In genomic region chr2:152092927-152093326, GRCm38 (mm10) we compare ENCODE assay signal across 9 mouse cellular contexts. TPM values are rescaled to one million over a fixed set of nuclear protein-coding genes. Genes with fewer than 3 reads are reported as not detected.
A peak's percentile ranks its signal among the peaks of the same experiment; 100 is the strongest.
DNase-seq lines count a peak whose midpoint lies in the region; ATAC-seq lines count a peak whose summit lies in the region.
"Had no signal": no experiment of that assay in that cellular context is flagged by ENCODE, and none has a peak within 500 bp of the region (broad histone marks: within the 10 kb centered on the region; RNA-seq: fewer than 3 reads in every experiment).

No protein-coding gene starts in this region.

- H3K4me1 ChIP-seq in heart, embryonic 13.5 days = peaks cover 21% of the 10 kb centered on the region
- H3K4me1 ChIP-seq in hindbrain, embryonic 14.5 days (replicated peaks; ENCODE audit: control insufficient read depth, insufficient read depth, low read length) = peaks cover 19% of the 10 kb centered on the region
- H3K4me1 ChIP-seq in midbrain, embryonic 12.5 days = peaks cover 59% of the 10 kb centered on the region

- DNase-seq in heart, adult 18-20 months = no peak
- no peak for DNase-seq in hindbrain, embryonic 14.5 days (ENCODE audit: low spot score)
- no peak for DNase-seq in spleen, postnatal 36 days (ENCODE audit: low spot score in 2 of 2)
- no peak for DNase-seq in cerebellum, adult 9-11 months
- DNase-seq in cerebellum, adult 18-20 months = no peak

- peaks cover 97% of the 10 kb centered on the region for H3K27me3 ChIP-seq in heart, embryonic 13.5 days (replicated peaks)
- H3K27me3 ChIP-seq in hindbrain, embryonic 14.5 days (ENCODE audit: control insufficient read depth, insufficient read depth, low read length) = peaks cover 17% of the 10 kb centered on the region; the same call in 1 of the 2 replicates
- H3K27me3 ChIP-seq in midbrain, embryonic 12.5 days = peaks cover 54% of the 10 kb centered on the region

- WGBS in heart, embryonic 13.5 days = 3% methylated on average over 38 of the region's 45 CpGs
- 3% methylated on average over 44 of the region's 45 CpGs for WGBS in hindbrain, embryonic 14.5 days
- 5% methylated on average over 32 of the region's 45 CpGs for WGBS in midbrain, embryonic 12.5 days

- ATAC-seq in heart, embryonic 13.5 days (ENCODE audit: extremely low read depth, insufficient number of reproducible peaks, low FRiP score, low TSS enrichment) = no peak
- peak; percentile 18; the same call in 1 of the 2 replicates for ATAC-seq in common myeloid progenitor, adult 5-6 weeks (replicated peaks; ENCODE audit: low read depth, poor library complexity, severe bottlenecking)
- ATAC-seq in hindbrain, embryonic 14.5 days (ENCODE audit: low FRiP score) = no peak
- ATAC-seq in midbrain, embryonic 12.5 days (ENCODE audit: low FRiP score, low read depth) = peak; percentile 8; the same call in 1 of the 2 replicates

- H3K4me2 ChIP-seq in heart, embryonic 13.5 days = peak overlapping the region; percentile 75
- peak overlapping the region; percentile 43 for H3K4me2 ChIP-seq in hindbrain, embryonic 14.5 days (replicated peaks)
- peak overlapping the region; percentile 46 for H3K4me2 ChIP-seq in midbrain, embryonic 12.5 days (replicated peaks)

- H3K9ac ChIP-seq in heart, embryonic 13.5 days = peak overlapping the region; percentile 70
- H3K9ac ChIP-seq in hindbrain, embryonic 14.5 days = peak overlapping the region; percentile 33; the same call in 1 of the 2 replicates
- no peak overlapping the region; the same call in 1 of the 2 replicates for H3K9ac ChIP-seq in midbrain, embryonic 12.5 days (replicated peaks)

- H3K4me3 ChIP-seq in heart, embryonic 13.5 days = peak overlapping the region; percentile 54
- H3K4me3 ChIP-seq in hindbrain, embryonic 14.5 days (replicated peaks; ENCODE audit: low read length) = peak overlapping the region; percentile 16; the same call in 1 of the 2 replicates
- peak overlapping the region; percentile 34 for H3K4me3 ChIP-seq in midbrain, embryonic 12.5 days

- H3K9me3 ChIP-seq in heart, embryonic 13.5 days = no peaks in the 10 kb centered on the region
- H3K9me3 ChIP-seq in hindbrain, embryonic 14.5 days (ENCODE audit: control insufficient read depth, low read length) = no peaks in the 10 kb centered on the region
- no peaks in the 10 kb centered on the region for H3K9me3 ChIP-seq in midbrain, embryonic 12.5 days

- no peak overlapping the region for H3K27ac ChIP-seq in heart, embryonic 13.5 days (replicated peaks)
- H3K27ac ChIP-seq in hindbrain, embryonic 14.5 days = peak overlapping the region; percentile 27; the same call in 1 of the 2 replicates
- peak overlapping the region; percentile 54; the same call in 1 of the 2 replicates for H3K27ac ChIP-seq in midbrain, embryonic 12.5 days (replicated peaks)

- no peaks in the 10 kb centered on the region for H3K36me3 ChIP-seq in heart, embryonic 13.5 days
- H3K36me3 ChIP-seq in hindbrain, embryonic 14.5 days (replicated peaks; ENCODE audit: control insufficient read depth, insufficient read depth) = peaks cover 47% of the 10 kb centered on the region
- H3K36me3 ChIP-seq in midbrain, embryonic 12.5 days = peaks cover 9% of the 10 kb centered on the region

RNA-seq across cellular contexts. Expression of gene Scrt2, which starts 11.6 kb away (rescaled TPM):
- 0.04 TPM in 1 of 2 replicates, not detected in the other for polyA plus RNA-seq in heart, embryonic 13.5 days (2015; fragmentation: Nextera tagmentation; extraction: Ambion mirVana)
- total RNA-seq in heart, adult 18-20 months (2021) = not detected
- not detected in 2 replicates for total RNA-seq in common myeloid progenitor, adult 5-6 weeks (2017)
- polyA plus RNA-seq in hindbrain, embryonic 14.5 days (2014; fragmentation: Nextera tagmentation; extraction: Ambion mirVana) = 10.9 and 13.6 TPM in 2 replicates
- 15.3 and 17.1 TPM in 2 replicates for polyA plus RNA-seq in midbrain, embryonic 12.5 days (2016; fragmentation: Nextera tagmentation; extraction: Ambion mirVana)
- polyA plus RNA-seq: large intestine, adult 2 months had no signal

RNA-seq across cellular contexts. Expression of gene Srxn1, which starts 12.4 kb away (rescaled TPM):
- polyA plus RNA-seq in heart, embryonic 13.5 days (2015; fragmentation: Nextera tagmentation; extraction: Ambion mirVana) = 7.4 and 7.7 TPM in 2 replicates
- 10 to 100 TPM; 18.8 to 20.3 TPM for total RNA-seq in heart, adult 18-20 months (2021)
- total RNA-seq in common myeloid progenitor, adult 5-6 weeks (2017) = 9.8 and 13.2 TPM in 2 replicates
- polyA plus RNA-seq in hindbrain, embryonic 14.5 days (2014; fragmentation: Nextera tagmentation; extraction: Ambion mirVana) = 22.5 and 26.2 TPM in 2 replicates
- polyA plus RNA-seq in midbrain, embryonic 12.5 days (2016; fragmentation: Nextera tagmentation; extraction: Ambion mirVana) = 14.3 and 15.2 TPM in 2 replicates

RNA-seq across cellular contexts. Expression of gene Tcf15, which starts 50.4 kb away (rescaled TPM):
- polyA plus RNA-seq in heart, embryonic 13.5 days (2015; fragmentation: Nextera tagmentation; extraction: Ambion mirVana) = 9.2 and 9.4 TPM in 2 replicates
- total RNA-seq in heart, adult 18-20 months (2021) = 10 to 100 TPM; 16.4 to 18.9 TPM
- total RNA-seq in common myeloid progenitor, adult 5-6 weeks (2017) = 1.2 TPM in 1 of 2 replicates, not detected in the other
- polyA plus RNA-seq in hindbrain, embryonic 14.5 days (2014; fragmentation: Nextera tagmentation; extraction: Ambion mirVana) = 1.6 and 2.3 TPM in 2 replicates
- 3.4 and 3.8 TPM in 2 replicates for polyA plus RNA-seq in midbrain, embryonic 12.5 days (2016; fragmentation: Nextera tagmentation; extraction: Ambion mirVana)

Comparison
In these comparisons a context has a peak if more than half of its experiments do, and no peak if none do; other contexts are left out.
1. ATAC-seq: peak in common myeloid progenitor, adult 5-6 weeks (single experiment) and midbrain, embryonic 12.5 days (single experiment); none in heart, embryonic 13.5 days (single experiment) and hindbrain, embryonic 14.5 days (single experiment).
2. RNA of gene Scrt2, which starts 11.6 kb away (polyA plus RNA-seq): 15.3 to 17.1 TPM in midbrain, embryonic 12.5 days and 10.9 to 13.6 TPM in hindbrain, embryonic 14.5 days; 0.04 TPM in heart, embryonic 13.5 days; every median in the first group is over 10 times any median in the second.
3. Peak in every context shown above with its lines, with median percentiles within 50 percentile points of each other: H3K4me2 ChIP-seq and H3K4me3 ChIP-seq.